Mouse (Mus musculus) B cell, adult (primary cell): ENCODE results near the gene Tmem121b. TPM values are rescaled to one million over a fixed set of nuclear protein-coding genes. Genes with fewer than 3 reads are reported as not detected.

Source experiments
- total RNA-seq: library from RNA; stranded (reverse); gene quantifications from 4 replicates; pipeline ENCODE4 v1.2.4, GENCODE M21; 2023; ENCODE audit not compliant: inconsistent age

Tmem121b gene
- 0.18 TPM in 1 of 4 replicates, not detected in the others for total RNA-seq

GRCm38 (mm10) chr6:120493374-120494181 lies at the start of gene Tmem121b:
TSS of gene Tmem121b (minus strand) at chr6:120493807.

GRCm38 (mm10) chr6:120531020-120531965 lies 37.7 kb upstream of the Tmem121b start, which contains the start of gene Hdhd5:
TSS of gene Hdhd5 (minus strand) at chr6:120531319.

GRCm38 (mm10) chr6:120463086-120463871 lies 30.3 kb downstream of the Tmem121b start, which contains the start of gene Il17ra:
TSS of gene Il17ra (plus strand) at chr6:120463247.

Other genes starting within 250 kb of the Tmem121b start
- gene D330020A13Rik, start 199.4 kb downstream of the Tmem121b start, total RNA-seq: not detected in 4 replicates
- not detected in 4 replicates for gene B4galnt3, start 199.2 kb downstream of the Tmem121b start, total RNA-seq
- 148 to 174 TPM (median 162 TPM) in 4 replicates for gene Kdm5a, start 129.7 kb downstream of the Tmem121b start, total RNA-seq
- 12.0 to 13.2 TPM (median 12.5 TPM) in 4 replicates for gene Ccdc77, start 129.4 kb downstream of the Tmem121b start, total RNA-seq
- gene Il17ra, start 30.6 kb downstream of the Tmem121b start, total RNA-seq: 142 to 150 TPM (median 145 TPM) in 4 replicates
- gene Hdhd5, start 37.5 kb upstream of the Tmem121b start, total RNA-seq: 28.7 to 34.3 TPM (median 30.4 TPM) in 4 replicates
- gene Cecr2, start 172.6 kb upstream of the Tmem121b start, total RNA-seq: 34.5 to 41.5 TPM (median 36.0 TPM) in 4 replicates